Mouse (Mus musculus) G1E-ER4 (cell line): ENCODE data around the gene Itga6. TPM values are rescaled to one million over a fixed set of nuclear protein-coding genes. Genes with fewer than 3 reads are reported as not detected.

Source experiments
- GATA1 ChIP-seq: IDR thresholded peaks from one replicate; pipeline ENCODE4 v1.8.0; 2012; ENCODE audit warnings: low read length, inconsistent platforms
- polyA plus RNA-seq: library from polyadenylated mRNA; stranded (reverse); fragments of >175 nt; gene quantifications from 2 replicates; pipeline ENCODE4 v1.2.3, GENCODE M21; 2012

Itga6 gene
- polyA plus RNA-seq, 1 experiment: 0.10 TPM

GRCm38 (mm10) chr2:71836232-71836631 is 90.8 kb downstream of the Itga6 start:
- TF ChIP-seq GATA1: no peak

- TF ChIP-seq GATA1: no peak
Observed at GRCm38 (mm10) chr2:71837261-71837660, 91.8 kb downstream of the Itga6 start.

DNA sequence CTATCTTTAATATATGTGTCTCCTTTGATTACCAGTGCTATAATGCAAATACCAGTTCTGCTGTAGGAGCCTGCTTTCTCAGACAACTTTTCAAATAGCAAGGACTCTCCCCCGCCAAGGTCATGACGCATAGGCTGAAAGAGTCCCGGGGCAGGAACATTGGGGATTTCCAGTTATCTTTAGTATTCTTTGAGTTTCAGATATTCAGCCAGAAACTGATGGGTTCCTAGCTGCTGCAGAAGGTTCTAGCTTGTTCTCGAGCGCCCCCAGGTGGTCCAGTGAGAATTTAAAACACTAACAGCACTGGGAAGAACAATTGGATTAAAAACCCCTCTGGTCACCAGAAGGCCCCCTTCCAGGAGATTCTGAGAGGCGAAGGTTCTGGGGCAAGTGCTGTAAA is 92.4 kb downstream of the Itga6 start:
- TF ChIP-seq GATA1: no peak

- TF ChIP-seq GATA1: no peak
Observed at GRCm38 (mm10) chr2:71843316-71843715, 97.9 kb downstream of the Itga6 start.

GRCm38 (mm10) chr2:71844906-71845305 is 99.5 kb downstream of the Itga6 start:
- TF ChIP-seq GATA1: no peak

DNA sequence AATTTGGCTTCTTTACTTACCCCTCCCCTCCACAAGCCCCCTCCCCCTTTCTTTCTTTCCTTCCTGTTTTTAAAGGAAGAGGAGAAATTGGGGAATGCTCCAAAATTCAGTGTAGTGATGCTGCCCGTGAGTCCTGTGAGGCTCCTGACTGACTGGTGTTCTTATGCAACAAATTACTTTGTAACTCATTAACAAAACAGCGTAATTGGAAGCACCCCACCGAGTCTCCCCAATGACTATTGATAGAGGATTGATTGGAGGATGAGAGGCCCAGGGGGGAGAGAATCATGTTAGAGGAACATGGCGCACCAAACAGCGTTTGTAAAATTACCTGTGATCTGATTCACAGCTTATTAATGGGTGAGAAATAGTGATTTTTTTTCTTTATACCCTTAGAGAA is 109.7 kb downstream of the Itga6 start:
- no peak for TF ChIP-seq GATA1

- no peak for TF ChIP-seq GATA1
Observed at GRCm38 (mm10) chr2:71863531-71864173, 118.2 kb downstream of the Itga6 start.

DNA sequence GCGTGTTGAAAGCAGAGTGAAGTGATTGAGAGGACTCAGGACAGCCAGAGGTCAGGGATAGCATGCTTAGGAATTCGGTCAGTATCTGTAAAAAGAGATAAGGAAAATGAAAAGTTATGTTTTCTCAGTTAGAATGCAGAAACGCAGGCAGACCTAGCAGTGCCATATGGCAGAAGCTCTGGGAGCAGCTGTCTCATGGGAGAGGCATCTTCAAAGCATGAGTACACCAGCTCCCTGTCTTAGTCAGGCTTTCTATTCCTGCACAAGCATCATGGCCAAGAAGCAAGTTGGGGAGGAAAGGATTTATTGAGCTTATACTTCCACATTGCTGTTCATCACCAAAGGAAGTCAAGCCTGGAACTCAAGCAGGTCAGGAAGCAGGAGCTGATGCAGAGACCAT is 119.6 kb downstream of the Itga6 start:
- no peak for TF ChIP-seq GATA1

- TF ChIP-seq GATA1: no peak
Observed at GRCm38 (mm10) chr2:71865935-71866334, 120.5 kb downstream of the Itga6 start.

DNA sequence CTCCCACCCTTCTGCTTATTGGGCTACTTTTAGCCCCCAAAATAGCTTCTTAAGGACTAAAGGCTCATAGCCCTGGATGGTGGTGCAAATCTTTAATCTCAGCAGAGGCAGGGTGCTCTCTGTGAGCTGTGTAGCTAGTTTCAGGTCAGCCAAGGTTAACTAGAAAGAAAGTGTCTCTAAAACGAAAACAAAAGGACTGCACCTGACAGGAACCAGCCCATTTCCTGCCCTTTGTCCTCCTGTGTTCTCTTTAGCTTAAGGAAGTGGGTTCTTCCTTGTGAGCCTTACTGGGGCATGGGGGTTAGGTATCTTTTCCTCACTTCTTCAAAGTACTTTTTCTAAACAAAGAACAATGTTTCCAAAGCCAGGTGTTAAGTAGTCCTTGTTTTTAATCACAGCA is 121.1 kb downstream of the Itga6 start:
- TF ChIP-seq GATA1: no peak

DNA sequence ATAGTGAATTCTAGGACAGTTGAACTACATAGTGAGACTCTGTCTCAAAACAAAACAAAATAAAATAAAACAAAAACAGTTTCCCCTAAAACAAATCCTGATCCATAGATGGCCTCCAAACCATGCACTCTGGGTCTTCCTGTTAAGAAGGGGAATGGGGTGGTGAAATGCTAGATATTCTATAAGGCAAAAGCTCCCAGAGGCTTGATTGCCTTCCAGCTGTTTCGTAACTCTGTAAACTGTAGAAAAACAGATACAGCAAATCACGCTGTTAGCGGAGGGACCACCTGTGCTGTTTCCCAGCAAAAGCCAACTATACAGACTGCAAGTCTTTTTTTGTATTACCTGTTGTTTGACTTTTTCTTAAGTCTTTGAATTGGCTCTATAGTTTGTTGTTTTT is 121.6 kb downstream of the Itga6 start:
- no peak for TF ChIP-seq GATA1

GRCm38 (mm10) chr2:71867480-71867879 is 122.1 kb downstream of the Itga6 start:
- TF ChIP-seq GATA1: no peak

- no peak for TF ChIP-seq GATA1
Observed at GRCm38 (mm10) chr2:71868256-71868655, 122.8 kb downstream of the Itga6 start.

- TF ChIP-seq GATA1: no peak
Observed at GRCm38 (mm10) chr2:71872141-71872540, 126.7 kb downstream of the Itga6 start.

DNA sequence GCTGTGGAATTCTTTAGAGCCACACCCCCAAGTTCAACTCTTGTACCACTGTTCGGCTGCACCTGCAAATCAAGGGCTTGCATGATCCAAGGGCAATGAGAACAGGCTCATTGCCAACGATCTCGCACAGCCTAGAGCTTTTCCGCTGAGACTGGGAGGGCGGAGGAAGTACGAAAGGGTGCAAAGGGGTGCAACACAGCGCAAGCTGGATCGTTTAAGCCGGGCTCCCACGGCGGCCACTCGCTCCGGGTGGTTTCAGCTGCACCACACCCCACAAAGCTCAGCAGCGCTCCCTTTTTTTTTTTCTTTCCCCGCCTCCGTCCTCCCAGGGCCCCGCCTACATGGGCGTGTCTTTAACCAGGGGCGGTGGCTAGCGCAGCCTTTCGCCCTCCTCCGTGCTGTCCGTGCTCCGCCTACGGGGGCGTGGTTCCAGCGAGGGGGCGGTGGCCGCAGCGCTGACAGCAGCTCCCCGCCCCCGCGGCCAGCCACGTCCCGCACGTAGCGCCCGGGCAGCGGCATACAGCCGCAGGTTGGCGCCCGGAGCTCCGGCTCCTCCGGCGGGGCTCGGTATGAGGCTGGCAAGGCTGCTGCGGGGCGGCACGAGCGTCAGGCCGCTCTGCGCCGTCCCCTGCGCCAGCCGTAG is 127.5 kb downstream of the Itga6 start, which contains the start of gene Pdk1:
Gene Pdk1, plus strand, starts transcription at position 424 of the 643 bp plus-strand sequence.
- TF ChIP-seq GATA1: no peak

DNA sequence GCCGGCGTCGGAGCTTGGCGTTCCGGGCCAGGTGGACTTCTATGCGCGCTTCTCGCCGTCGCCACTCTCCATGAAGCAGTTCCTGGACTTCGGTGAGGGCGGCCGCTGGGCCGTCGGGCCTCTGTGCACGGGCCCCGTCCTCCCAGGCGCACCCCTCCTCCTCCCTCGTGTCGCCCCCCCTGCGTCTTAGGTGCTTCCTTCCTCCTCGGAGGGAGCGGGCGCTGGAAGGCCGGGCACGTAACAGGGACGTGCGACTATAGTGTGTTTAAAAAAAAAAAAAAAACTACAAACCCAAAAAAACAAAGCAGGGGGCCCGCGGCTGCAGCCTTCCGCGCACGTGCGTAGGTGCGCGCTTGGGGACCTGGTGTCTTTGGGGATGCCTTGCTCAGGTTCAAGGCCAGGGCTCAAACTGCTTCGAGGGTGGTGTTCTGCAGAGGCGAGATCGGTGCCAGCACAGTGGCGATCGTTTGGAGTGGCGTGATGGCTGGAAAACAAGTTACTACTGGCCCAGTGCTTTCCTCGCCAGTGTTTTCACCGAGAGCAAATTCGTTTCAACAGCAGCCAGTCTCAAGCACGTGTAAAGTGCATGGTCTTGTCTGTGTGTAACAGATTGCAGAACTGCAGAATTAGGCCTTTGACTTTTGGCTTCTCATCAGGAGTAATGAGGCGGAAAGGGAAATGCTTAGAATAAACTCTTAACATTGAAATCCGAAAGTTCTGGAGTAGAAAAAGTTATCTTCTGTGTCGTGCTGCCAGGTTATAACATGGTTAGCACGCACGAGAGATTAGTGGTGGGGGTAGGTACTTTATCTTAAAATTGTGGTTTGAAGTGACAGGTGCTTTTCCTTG is 128.3 kb downstream of the Itga6 start:
- peak; percentile 40 for TF ChIP-seq GATA1
